Mouse (Mus musculus): ENCODE results near the gene Sept14.
"Not testable (repeated sequence)": the region's sequence is repeated elsewhere in the genome, so short reads cannot be mapped to it uniquely, and the experiment has no call there.

The Sept14 gene

GRCm38 (mm10) chr5:129708412-129708811, at the start of gene Sept14:
Gene Sept14 (minus strand): TSS chr5:129708512.
- DNase-seq: no peak

- no peak for DNase-seq
Measured at GRCm38 (mm10) chr5:129756886-129757285, 48.6 kb upstream of the Sept14 start.

- DNase-seq: no peak
Measured at GRCm38 (mm10) chr5:129744050-129744449, 35.7 kb upstream of the Sept14 start.

GRCm38 (mm10) chr5:129742903-129743488, 34.7 kb upstream of the Sept14 start:
- DNase-seq: no peak

GRCm38 (mm10) chr5:129740976-129741375, 32.7 kb upstream of the Sept14 start:
- peak; percentile 58 for DNase-seq

- no peak for DNase-seq
Measured at GRCm38 (mm10) chr5:129731021-129731420, 22.7 kb upstream of the Sept14 start.

GRCm38 (mm10) chr5:129730344-129730743, 22.0 kb upstream of the Sept14 start:
- DNase-seq: no peak

GRCm38 (mm10) chr5:129729286-129729685, 21.0 kb upstream of the Sept14 start:
- no peak for DNase-seq

GRCm38 (mm10) chr5:129726784-129727183, 18.5 kb upstream of the Sept14 start:
- no peak for DNase-seq

GRCm38 (mm10) chr5:129725774-129726392, 17.6 kb upstream of the Sept14 start:
- peak; percentile 37 for DNase-seq

GRCm38 (mm10) chr5:129724834-129725773, 16.8 kb upstream of the Sept14 start, which contains the start of gene Nipsnap2:
Gene Nipsnap2 (plus strand): TSS chr5:129725063.
- DNase-seq: peak; percentile 92

GRCm38 (mm10) chr5:129724268-129724667, 16.0 kb upstream of the Sept14 start:
- DNase-seq: peak; percentile 15

- peak; percentile 22 for DNase-seq
Measured at GRCm38 (mm10) chr5:129720176-129720575, 11.9 kb upstream of the Sept14 start.

GRCm38 (mm10) chr5:129717016-129717415, 8.7 kb upstream of the Sept14 start:
- DNase-seq: no peak

- peak; percentile 92 for DNase-seq
Measured at GRCm38 (mm10) chr5:129715326-129715861, 7.1 kb upstream of the Sept14 start, which contains the start of gene Mrps17. Gene Mrps17 (plus strand): TSS chr5:129715497.

- DNase-seq: no peak
Measured at GRCm38 (mm10) chr5:129703368-129703767, 4.9 kb downstream of the Sept14 start.

- DNase-seq: no peak
Measured at GRCm38 (mm10) chr5:129701706-129702105, 6.6 kb downstream of the Sept14 start.

GRCm38 (mm10) chr5:129700506-129700905, 7.8 kb downstream of the Sept14 start:
- no peak for DNase-seq

GRCm38 (mm10) chr5:129690528-129690927, 17.8 kb downstream of the Sept14 start:
- DNase-seq: no peak

GRCm38 (mm10) chr5:129687621-129688020, 20.7 kb downstream of the Sept14 start:
- no peak for DNase-seq

- DNase-seq: not testable (repeated sequence)
Measured at GRCm38 (mm10) chr5:129685141-129685540, 23.2 kb downstream of the Sept14 start.

- DNase-seq: peak; percentile 81
Measured at GRCm38 (mm10) chr5:129670036-129670458, 38.3 kb downstream of the Sept14 start, which contains the start of gene Zfp11. Gene Zfp11 (minus strand): TSS chr5:129670099.

- no peak for DNase-seq
Measured at GRCm38 (mm10) chr5:129669453-129670035, 38.8 kb downstream of the Sept14 start.

Data from thymus, postnatal 4 days (tissue).